Mouse (Mus musculus): ENCODE data around the gene Fgfr2. TPM values are rescaled to one million over a fixed set of nuclear protein-coding genes. Genes with fewer than 3 reads are reported as not detected.

The Fgfr2 gene
- total RNA-seq, 1 experiment from 2014 or later: not detected

DNA sequence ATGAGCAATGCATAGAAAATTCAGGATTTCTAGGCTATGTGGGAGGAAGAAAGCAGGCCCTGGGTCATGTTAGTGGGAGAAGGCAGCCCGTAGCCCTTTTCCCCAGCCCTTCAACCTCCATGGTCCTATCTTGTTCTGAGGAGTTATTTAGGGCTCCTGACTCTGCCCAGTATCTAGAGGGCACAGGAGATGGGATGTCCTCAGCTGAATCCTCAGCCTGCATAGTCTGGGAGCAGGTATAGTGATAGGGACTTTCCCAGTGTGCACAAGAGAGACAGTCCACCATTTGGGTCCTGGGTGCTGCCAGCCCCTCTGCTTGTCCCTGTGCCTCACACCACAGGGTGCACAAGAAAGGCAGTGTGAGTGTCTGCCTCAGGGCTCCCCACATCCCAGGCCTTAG is 2144.6 kb downstream of the Fgfr2 start:
- ATAC-seq (replicated peaks in 1 of 2; ENCODE audit: insufficient read depth in 1 of 2, low FRiP score in 2 of 2, low TSS enrichment in 1 of 2, low read depth in 1 of 2, poor library complexity in 2 of 2, severe bottlenecking in 2 of 2): no peak

DNA sequence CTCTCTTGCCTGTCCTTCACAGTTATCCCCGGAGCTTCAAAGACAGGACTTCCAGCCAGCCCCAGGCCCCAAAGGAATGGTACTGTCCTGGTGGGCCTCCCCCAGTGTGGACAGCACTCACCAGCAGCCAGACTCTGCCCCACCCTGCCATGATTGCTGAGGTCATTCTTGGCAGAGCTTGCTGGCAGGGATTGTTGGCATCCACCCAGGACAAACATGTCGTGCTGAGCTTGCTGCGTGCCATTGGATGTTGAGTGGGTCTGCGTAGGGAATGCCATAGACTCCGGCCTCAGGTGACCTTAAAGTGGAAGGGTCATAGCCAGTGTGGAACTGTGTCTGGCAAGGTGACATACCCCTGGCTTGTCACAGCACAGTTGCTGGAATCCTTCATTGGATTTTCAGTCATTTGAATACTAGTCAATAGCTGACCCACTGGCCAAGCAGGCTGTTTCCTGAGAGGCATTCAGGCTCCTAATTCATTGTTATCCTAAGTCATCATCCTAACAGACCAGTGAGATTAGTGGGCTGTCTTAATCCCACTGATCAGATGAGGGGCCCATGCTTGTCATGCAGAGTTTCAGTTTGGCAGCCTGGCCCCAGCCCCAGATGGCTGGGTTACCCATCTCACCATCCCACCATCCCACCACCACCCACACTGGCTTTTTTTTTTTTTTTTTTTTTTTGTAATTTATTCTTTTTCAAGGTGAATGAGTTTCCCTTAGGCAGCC is 2145.2 kb downstream of the Fgfr2 start:
- ATAC-seq (replicated peaks in 1 of 2; ENCODE audit: insufficient read depth in 1 of 2, low FRiP score in 2 of 2, low TSS enrichment in 1 of 2, low read depth in 1 of 2, poor library complexity in 2 of 2, severe bottlenecking in 2 of 2): no peak

DNA sequence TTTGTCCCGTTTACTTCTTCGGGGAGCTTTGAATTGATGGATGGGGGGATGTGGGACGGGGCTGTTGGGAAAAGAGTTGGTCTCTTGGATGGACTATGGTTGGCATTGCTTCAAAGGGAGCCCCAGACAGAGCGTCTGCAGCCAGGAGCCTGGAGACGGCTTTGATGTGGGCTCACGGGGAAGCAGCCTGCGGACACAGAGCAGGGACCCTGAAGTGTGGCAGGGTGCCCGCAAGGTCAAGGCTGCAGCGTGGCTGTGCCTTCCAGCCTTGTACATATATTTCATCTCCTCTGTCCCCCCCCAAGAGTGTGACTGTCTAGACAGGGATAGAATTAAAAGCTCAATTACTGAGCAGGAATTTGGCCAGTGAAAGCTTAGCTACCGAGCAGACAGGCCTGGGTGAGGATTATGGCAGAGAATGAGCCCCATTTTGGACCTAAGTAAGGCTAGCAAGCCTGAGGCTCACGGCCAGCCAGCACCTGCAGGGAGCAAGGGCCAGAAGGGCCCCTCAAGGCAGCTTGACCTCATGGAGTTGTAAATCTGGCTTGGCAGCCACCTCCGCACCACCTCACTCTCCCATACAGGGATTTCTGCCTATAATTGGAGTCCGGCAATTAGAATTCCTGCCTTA is 2146.7 kb downstream of the Fgfr2 start:
- no peak for ATAC-seq (replicated peaks in 1 of 2; ENCODE audit: insufficient read depth in 1 of 2, low FRiP score in 2 of 2, low TSS enrichment in 1 of 2, low read depth in 1 of 2, poor library complexity in 2 of 2, severe bottlenecking in 2 of 2)

DNA sequence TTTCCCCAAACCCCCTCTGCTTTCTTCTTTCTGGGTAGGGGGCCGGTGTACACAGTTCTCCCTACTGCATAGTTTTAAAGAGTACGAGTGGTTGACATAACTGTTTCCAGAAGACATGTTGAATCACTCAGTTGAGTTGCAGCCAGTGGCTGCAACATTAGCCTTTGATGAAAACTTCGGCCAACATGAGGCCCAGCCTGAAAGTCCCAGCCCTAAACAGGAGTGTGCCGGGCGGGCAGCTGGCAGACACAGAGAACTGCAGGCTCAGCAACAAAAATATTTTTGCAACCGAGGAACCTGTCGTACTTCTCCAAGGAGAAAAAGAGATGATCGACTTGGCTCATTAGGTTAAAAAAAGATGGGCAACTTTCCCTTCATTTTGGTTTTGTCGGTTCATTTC is 2150.4 kb downstream of the Fgfr2 start:
- no peak for ATAC-seq (replicated peaks in 1 of 2; ENCODE audit: insufficient read depth in 1 of 2, low FRiP score in 2 of 2, low TSS enrichment in 1 of 2, low read depth in 1 of 2, poor library complexity in 2 of 2, severe bottlenecking in 2 of 2)

DNA sequence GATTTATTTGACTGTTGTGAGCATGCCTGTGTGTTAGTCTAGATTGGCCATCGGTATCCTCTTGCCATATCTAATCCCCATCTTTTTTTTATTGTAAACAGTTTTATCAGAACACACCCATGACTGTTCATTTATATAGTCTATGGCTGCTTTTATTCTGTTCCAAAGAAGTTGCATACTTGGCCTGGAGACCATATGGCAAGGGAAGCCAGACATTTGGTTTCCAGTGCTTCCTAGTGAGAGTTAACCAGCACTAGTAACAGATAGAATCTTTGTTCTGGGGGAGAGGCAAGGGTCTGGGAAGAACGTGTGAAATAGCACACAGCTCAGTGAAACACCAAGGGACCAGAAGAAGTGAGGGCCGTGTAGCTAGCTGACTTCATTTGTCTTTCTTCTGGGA is 2153.6 kb downstream of the Fgfr2 start:
- no peak for ATAC-seq (replicated peaks in 1 of 2; ENCODE audit: insufficient read depth in 1 of 2, low FRiP score in 2 of 2, low TSS enrichment in 1 of 2, low read depth in 1 of 2, poor library complexity in 2 of 2, severe bottlenecking in 2 of 2)

DNA sequence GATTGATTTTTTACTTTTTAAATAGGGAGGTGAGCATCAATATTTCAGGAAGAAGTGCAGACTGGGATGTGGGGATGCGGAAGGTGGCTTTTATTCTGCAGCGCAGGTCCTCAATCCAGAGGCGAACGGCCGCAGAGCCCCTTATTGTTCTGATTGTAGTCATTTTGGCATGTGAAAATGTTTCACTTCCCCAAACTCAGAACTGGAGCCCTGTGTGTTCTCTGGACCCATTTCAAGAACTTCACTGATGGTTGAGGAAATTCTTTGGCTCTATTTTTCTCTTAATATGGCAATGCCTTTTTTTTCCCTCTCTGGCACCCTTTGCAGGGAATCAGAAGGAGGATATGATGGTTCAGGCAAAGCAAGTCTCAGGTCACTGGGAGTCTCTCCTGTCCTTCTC is 2154.1 kb downstream of the Fgfr2 start:
- no peak for ATAC-seq (replicated peaks in 1 of 2; ENCODE audit: insufficient read depth in 1 of 2, low FRiP score in 2 of 2, low TSS enrichment in 1 of 2, low read depth in 1 of 2, poor library complexity in 2 of 2, severe bottlenecking in 2 of 2)

DNA sequence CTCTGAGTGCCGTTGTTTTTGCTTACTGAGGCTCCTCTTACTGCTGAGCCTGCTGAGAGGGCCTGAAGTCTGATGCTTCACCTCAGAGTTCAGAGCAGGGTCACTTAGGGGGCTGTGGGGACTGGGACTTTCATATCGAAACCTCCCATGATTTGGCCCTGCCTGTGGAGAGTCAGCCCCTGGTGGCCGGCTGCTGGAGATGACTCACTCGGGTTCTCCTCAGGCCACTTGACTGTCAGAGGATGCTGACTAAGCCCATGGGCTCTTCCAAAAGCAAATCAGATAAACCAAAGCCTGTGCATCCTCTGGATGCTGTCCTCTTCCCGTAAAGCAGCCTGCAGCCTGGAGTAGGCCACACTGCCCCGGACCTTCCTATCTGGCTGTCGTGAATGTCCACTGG is 2154.6 kb downstream of the Fgfr2 start:
- no peak for ATAC-seq (replicated peaks in 1 of 2; ENCODE audit: insufficient read depth in 1 of 2, low FRiP score in 2 of 2, low TSS enrichment in 1 of 2, low read depth in 1 of 2, poor library complexity in 2 of 2, severe bottlenecking in 2 of 2)

DNA sequence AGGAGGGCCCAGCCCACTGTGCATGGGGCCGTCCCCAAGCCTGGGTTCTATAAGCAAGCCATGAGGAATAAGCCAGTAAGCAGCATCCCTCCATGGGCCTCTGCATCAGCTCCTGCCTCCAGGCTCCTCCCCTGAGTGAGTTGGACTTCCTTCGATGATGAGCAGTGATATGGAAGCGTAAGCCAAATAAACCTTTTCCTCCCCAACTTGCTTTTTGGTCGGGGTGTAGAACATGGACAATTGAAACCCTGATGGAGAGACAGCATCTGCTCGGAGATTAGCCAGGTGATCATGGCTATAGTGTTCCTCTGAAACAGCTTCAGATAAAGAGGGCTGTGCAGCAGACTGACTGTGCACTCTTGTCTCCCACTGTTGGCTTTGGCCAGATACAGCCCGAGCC is 2155.2 kb downstream of the Fgfr2 start:
- ATAC-seq (replicated peaks in 1 of 2; ENCODE audit: insufficient read depth in 1 of 2, low FRiP score in 2 of 2, low TSS enrichment in 1 of 2, low read depth in 1 of 2, poor library complexity in 2 of 2, severe bottlenecking in 2 of 2): no peak

DNA sequence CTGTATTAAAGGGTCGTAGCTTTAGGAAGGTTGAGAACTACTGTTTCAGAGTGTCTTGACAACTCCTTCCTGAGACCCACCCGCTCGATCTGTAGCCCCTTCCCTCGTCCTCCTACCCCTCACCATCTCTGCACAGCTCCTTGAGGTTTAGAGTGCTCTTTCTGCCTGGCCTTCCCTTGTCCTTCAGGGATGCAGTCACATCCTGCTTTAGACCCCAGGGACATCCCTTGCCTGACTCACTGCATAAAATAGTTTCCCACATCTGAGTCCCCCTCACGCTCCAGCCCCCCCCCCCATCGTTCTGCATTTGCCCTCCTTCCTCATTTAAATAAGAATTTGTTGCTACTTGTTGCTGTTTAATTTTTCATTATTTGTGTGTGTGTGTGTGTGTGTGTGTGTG is 2156.3 kb downstream of the Fgfr2 start:
- no peak for ATAC-seq (replicated peaks in 1 of 2; ENCODE audit: insufficient read depth in 1 of 2, low FRiP score in 2 of 2, low TSS enrichment in 1 of 2, low read depth in 1 of 2, poor library complexity in 2 of 2, severe bottlenecking in 2 of 2)

DNA sequence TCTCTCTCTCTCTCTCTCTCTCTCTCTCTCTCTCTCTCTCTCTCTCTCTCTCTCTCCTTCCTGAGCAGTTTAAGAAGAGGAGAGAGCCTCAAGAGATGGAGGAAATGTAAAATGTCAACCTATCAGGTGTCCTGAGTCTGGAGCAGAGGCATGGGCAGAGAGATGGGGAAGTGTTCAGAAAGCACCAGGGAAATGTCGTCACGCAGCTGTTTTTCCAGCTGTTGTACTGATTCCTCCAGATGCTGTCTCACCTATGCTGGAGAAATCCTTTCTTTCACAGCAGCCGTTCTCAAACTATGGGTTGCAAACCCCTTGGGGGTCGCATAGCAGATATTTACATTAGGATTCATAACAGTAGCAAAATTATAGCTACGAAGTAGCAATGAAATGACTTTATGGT is 2156.7 kb downstream of the Fgfr2 start:
- no peak for ATAC-seq (replicated peaks in 1 of 2; ENCODE audit: insufficient read depth in 1 of 2, low FRiP score in 2 of 2, low TSS enrichment in 1 of 2, low read depth in 1 of 2, poor library complexity in 2 of 2, severe bottlenecking in 2 of 2)

DNA sequence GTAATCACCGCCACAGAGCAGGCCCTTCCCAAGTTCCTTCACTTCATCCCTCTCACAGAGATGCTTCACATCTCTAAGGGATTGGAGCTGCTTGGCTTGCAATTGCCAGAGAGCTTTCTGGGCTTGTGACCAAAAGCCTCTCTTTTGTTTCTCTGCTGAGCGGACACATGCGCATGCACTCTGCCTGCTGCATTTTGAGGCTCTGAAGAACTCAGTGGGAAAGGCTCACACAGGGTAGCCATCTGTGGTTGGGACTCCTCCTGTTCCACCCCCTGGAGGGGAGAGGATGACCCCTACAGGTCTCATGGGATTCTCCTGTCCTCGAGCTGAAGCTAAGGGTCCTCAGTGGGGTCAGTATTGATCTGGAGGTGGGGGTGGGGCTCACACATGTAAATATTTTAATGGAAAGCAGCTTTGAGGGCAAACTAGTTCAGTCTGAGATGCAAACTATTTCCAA is 2157.2 kb downstream of the Fgfr2 start:
- no peak for ATAC-seq (replicated peaks in 1 of 2; ENCODE audit: insufficient read depth in 1 of 2, low FRiP score in 2 of 2, low TSS enrichment in 1 of 2, low read depth in 1 of 2, poor library complexity in 2 of 2, severe bottlenecking in 2 of 2)

DNA sequence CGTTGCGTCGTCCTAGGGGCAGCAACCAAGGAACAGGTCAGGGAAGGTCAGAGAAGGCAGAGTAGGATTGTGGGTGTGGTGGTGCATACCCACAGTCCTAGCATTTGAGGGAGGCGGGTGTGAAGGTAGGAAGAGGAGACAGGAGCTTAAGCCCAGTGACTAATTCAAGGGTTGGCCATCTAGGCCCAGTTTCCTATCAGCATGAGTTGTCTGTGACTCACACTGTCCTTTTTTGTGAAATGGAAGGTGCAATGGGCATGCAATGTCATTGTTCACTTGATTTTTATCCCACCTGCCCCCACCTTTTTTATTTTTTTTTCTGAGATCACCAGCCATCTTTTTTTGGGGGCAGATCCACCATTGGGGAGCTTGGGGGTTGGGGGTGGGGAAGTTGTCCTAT is 2157.8 kb downstream of the Fgfr2 start:
- ATAC-seq (replicated peaks in 1 of 2; ENCODE audit: insufficient read depth in 1 of 2, low FRiP score in 2 of 2, low TSS enrichment in 1 of 2, low read depth in 1 of 2, poor library complexity in 2 of 2, severe bottlenecking in 2 of 2): no peak

DNA sequence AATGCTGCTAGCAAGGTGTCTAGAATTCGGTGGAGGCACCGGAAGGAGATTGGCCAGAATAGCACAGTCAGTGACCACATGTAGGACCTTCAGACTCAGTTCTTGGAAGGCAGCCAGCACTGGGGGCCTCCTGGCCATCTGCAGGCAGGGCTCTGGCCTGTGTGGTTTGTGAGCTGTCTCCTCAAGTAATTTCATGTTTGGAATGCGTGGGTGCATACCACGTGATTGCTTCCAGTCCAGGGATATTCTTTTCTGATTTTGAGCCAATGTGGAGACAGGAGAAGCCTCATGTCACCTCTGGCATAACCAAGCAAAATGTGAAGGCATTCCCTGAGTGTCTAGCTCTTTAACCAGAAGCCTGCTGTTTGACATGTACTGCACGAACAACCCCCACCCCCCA is 2158.5 kb downstream of the Fgfr2 start:
- 0 out of 4 replicates have a peak, but pooled peaks of 1 of the 2 experiments have one; percentile 13 for ATAC-seq (replicated peaks in 1 of 2; ENCODE audit: insufficient read depth in 1 of 2, low FRiP score in 2 of 2, low TSS enrichment in 1 of 2, low read depth in 1 of 2, poor library complexity in 2 of 2, severe bottlenecking in 2 of 2)

DNA sequence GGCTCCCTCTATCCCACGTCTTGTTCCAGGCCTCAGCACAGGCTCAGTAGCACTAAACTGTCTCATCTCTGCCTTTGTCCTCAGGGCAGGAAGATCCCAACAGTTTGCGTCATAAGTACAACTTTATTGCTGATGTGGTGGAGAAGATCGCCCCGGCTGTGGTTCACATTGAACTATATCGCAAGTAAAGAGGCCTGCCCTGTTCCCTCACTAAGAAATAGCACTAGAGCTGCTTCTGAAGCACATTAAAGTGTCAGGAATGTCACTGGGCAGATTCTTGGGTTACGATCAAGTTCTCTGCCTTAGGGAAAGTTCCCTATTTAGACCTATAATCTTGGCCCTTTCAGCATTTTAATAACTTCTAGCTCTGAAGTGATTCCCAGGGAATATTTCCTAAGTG is 2161.7 kb downstream of the Fgfr2 start:
- ATAC-seq (replicated peaks in 1 of 2; ENCODE audit: insufficient read depth in 1 of 2, low FRiP score in 2 of 2, low TSS enrichment in 1 of 2, low read depth in 1 of 2, poor library complexity in 2 of 2, severe bottlenecking in 2 of 2): no peak

DNA sequence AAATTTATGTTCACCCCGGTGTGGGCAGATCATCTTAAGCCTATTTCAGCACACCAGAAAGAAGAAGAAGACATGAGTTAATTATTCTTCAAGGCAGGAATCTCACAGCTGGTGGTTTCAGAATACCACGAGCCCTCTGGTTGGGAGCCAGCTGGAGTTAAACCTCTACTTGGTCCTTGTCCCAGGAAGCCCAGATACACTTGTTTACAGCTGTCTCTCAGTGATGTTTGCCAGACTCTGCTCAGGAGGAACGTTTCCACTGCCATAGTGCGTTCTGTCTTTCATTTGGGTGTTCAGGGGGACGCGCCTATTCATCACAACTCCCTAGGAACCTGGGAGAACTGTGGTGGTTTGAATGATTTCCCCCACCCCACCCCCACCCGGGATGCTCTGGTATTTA is 2163.3 kb downstream of the Fgfr2 start:
- ATAC-seq (replicated peaks in 1 of 2; ENCODE audit: insufficient read depth in 1 of 2, low FRiP score in 2 of 2, low TSS enrichment in 1 of 2, low read depth in 1 of 2, poor library complexity in 2 of 2, severe bottlenecking in 2 of 2): no peak

DNA sequence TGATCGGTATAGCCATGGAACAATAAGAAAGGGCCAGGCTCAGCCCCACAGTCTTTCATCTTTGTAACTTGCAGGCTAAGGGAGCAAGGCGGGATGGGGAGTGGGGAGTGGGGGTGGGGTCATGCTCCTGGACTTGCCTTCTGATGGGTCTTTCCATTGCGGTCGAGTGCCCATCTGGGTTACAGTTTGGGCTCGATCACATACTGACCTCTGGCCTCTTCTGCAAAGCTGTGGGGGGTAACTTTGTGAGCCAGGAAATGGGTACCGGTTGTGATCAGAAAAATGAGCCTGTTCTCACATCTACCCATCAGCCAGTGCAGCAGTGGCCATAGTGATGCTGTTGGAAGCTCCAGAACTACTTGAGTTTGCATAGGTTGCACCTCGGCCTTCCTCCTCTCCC is 2164.6 kb downstream of the Fgfr2 start:
- ATAC-seq (replicated peaks in 1 of 2; ENCODE audit: insufficient read depth in 1 of 2, low FRiP score in 2 of 2, low TSS enrichment in 1 of 2, low read depth in 1 of 2, poor library complexity in 2 of 2, severe bottlenecking in 2 of 2): no peak

DNA sequence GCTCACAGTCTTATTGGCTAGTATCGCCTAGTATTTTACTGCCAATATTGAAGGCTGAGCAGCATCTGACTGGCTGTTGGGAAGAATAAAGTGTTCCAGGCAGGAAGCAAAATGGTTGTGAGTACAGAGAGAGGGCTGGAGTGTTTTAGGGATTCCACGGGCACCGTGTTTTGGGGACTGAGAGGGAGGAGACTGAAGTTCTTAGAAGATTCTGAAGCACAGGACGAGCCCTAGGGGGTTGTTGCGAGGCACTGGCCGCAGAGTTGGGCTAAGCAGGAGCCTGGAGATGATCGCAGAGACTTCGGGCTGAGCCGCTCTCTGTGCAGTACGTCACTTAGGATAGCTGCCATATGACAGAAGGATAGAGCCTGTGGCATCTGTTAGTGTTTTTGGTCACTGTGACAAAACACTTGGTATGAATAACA is 2169.0 kb downstream of the Fgfr2 start:
- ATAC-seq (replicated peaks in 1 of 2; ENCODE audit: insufficient read depth in 1 of 2, low FRiP score in 2 of 2, low TSS enrichment in 1 of 2, low read depth in 1 of 2, poor library complexity in 2 of 2, severe bottlenecking in 2 of 2): no peak

DNA sequence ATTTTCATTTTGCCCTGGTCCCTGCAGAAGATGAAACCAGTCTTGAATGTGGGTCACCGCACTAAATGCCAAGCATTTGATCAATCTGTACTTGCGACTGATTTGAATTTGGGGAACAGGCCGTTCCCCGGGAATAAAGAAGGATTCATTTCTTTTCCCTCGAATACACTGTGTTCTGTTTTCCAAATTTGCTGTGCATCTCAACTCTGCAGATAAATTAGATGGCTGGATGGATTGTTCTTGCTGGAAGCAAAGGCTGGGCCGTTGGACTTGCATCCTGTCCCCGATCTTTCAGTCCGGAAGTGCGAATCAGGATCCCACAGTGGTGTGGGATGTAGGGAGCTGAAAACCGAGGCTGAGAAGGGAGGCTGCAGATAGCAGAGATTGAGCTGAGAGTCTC is 2169.8 kb downstream of the Fgfr2 start:
- ATAC-seq (replicated peaks in 1 of 2; ENCODE audit: insufficient read depth in 1 of 2, low FRiP score in 2 of 2, low TSS enrichment in 1 of 2, low read depth in 1 of 2, poor library complexity in 2 of 2, severe bottlenecking in 2 of 2): no peak

DNA sequence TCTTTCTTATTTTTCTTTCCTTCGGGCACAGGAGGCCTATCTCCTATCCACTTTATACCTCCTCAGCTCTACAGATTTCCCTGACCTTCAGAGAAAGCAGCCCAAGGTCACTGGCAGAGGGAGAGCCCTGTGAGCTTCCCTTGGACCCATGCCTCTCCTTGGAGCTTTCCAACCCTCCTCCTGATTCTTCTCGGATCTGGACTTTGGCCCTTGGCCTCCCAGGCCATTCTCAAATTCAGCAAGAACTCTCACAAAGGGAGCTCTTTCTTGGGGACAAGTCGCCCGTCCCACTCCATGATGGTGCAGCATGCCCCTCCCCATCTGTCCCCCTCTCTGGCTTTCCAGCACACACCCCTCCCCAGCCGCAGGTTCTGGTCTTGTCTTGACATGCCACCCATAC is 2172.1 kb downstream of the Fgfr2 start:
- no peak for ATAC-seq (replicated peaks in 1 of 2; ENCODE audit: insufficient read depth in 1 of 2, low FRiP score in 2 of 2, low TSS enrichment in 1 of 2, low read depth in 1 of 2, poor library complexity in 2 of 2, severe bottlenecking in 2 of 2)

Data from hematopoietic stem cell, adult 5-6 weeks (primary cell).